Mouse (Mus musculus): Measurements from ENCODE around the gene Isyna1. TPM values are rescaled to one million over a fixed set of nuclear protein-coding genes. Genes with fewer than 3 reads are reported as not detected.

Gene Isyna1
- total RNA-seq, 1 experiment from 2014 or later: 16.3 TPM

DNA sequence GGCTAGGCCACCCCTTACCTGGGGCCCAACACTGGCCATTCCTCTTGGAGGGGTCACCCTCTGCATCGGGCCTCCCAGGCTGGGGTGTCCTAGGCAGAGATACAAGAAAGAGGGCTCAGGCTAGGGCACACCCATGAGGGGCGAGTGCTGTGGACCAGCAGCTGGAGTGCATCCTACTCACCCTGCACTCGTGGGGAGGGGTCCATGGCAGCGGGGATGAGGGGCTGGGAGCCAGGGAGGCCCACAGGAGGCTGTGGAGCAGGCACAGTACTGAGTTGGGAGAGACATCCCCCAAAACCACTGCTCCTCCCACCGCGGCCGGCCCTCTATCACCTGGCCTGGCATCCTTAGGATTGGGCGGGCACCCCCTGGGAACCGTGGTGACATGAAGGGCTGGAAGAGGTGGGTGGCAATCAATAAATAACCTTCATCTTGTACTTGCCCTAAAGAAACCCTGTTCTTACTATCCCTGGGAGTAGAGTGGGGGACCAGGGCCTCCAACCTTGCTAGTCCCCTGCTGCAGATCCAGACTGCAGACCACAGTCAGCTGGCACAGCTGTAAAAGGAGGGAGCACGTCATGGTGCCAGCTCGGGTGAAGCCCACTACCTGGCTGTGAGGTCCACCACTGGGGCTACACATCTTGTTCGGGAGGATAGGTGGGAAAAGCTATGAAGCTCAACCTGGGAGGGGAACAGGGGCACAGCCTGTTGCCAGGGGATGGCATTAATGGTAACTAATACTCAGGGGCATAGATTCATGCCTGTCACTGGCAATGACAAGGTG, 5.5 kb downstream of the Isyna1 start:
- ATAC-seq (replicated peaks; ENCODE audit: insufficient number of reproducible peaks, low FRiP score, low TSS enrichment, poor library complexity, severe bottlenecking): no peak

DNA sequence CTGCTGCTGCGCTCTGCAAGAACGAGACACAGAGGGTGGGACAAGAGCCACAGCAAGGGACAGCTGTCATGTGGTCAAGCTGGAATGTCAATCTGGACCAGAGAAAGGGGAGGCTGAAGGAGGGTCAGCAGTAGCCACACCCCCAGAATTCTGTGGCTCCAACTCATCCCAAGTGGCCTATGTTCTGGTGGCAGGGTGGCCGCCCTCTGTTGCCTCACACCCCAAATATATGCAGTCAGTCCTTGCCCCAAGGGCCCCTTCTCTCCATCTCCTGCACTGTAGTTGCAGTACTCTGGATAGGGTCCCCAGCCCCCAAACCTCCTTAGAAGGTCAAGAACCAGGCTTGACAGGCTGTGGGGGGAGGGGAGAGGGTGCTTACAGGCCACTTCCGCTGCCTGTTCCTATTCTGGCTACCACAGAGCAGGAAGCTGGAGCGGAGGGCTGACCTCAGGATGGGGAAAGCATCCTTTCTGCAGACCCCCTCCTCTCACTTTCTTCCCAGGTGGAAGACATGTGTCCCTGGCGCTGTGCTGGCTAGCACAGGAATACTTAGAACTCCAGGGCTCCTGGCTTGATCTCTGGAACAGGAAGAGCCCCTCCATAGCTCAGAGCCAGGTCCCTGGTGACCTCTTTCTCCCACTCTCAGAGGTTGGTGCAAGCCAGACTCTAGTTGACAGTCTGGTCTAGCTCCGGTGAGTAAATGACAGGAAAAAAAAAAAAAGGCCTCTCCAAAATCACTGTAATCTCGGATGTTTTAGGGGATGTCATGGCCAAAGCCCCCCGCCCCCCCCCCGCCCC, 6.5 kb downstream of the Isyna1 start:
- ATAC-seq (replicated peaks; ENCODE audit: insufficient number of reproducible peaks, low FRiP score, low TSS enrichment, poor library complexity, severe bottlenecking): no peak

DNA sequence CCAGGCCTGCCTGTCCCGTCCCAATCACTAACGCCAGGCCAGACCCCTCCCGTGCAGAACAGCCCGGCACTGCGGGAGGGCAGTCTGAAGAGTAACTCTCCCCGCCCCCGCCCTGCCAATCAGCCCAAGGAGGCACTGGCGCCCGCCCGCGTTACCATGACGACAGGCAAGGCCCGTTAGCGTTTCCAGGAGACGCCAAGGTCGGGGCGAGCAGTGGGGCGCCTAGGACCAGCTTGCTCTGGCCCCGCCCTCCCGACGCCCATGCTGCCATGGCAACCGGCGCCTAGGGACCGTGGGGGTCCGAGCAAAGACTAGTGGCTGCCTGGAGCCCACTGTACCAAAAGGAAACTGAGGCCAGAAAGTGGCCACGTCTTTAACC, 7.1 kb downstream of the Isyna1 start:
- peak; percentile 41; the same call in 1 of the 2 replicates for ATAC-seq (replicated peaks; ENCODE audit: insufficient number of reproducible peaks, low FRiP score, low TSS enrichment, poor library complexity, severe bottlenecking)

DNA sequence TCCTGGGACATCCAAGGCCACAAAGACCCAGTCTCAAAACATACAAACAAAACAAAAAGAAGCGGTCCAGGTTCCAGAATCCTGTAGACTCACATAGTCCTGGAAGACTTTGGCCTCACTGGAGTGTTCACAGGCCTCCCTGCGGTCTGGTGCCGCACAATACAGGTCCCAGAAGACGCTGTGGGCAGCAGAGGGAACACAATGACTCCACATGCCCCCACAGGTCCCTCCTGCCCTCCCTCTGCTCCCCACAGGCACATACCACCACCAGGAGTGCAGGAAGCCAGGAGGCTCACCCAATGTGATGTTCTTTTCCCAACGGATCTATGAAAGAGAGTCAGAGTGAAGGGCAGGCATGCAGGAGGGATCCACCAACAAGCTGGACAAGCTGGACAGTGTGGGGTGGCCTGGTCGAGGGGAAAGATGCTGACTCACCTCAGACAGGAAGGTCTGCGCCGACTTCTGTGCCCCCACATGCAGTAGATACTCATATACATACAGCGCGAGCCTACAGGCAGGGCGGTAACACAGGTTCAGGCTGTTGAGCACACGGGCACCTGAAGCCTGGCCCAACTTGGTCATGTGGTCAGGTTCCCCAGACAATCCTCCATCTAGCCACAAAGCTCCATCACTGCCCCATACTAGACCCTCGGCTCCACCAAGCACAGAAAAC, 8.1 kb downstream of the Isyna1 start:
- no peak for ATAC-seq (replicated peaks; ENCODE audit: insufficient number of reproducible peaks, low FRiP score, low TSS enrichment, poor library complexity, severe bottlenecking)

DNA sequence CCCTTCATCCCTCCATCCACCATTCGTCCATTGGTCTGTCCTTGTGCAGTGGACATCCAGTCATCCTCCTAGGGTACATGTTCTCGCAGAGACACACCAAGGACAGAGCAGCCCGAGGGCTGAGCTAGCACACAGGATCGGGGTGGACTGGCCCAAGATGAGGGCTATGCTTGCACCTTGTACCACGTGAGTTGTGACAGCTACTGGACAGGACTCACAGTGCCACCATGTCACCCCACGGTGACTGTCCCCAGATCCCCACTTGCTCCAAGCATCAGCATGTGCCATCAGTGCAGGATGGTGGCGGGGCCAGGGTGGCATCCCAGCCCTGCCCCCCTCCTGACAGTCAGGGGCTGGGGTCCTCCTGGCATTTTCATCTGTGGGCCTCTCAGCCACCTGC, 10.4 kb downstream of the Isyna1 start:
- no peak for ATAC-seq (replicated peaks; ENCODE audit: insufficient number of reproducible peaks, low FRiP score, low TSS enrichment, poor library complexity, severe bottlenecking)

DNA sequence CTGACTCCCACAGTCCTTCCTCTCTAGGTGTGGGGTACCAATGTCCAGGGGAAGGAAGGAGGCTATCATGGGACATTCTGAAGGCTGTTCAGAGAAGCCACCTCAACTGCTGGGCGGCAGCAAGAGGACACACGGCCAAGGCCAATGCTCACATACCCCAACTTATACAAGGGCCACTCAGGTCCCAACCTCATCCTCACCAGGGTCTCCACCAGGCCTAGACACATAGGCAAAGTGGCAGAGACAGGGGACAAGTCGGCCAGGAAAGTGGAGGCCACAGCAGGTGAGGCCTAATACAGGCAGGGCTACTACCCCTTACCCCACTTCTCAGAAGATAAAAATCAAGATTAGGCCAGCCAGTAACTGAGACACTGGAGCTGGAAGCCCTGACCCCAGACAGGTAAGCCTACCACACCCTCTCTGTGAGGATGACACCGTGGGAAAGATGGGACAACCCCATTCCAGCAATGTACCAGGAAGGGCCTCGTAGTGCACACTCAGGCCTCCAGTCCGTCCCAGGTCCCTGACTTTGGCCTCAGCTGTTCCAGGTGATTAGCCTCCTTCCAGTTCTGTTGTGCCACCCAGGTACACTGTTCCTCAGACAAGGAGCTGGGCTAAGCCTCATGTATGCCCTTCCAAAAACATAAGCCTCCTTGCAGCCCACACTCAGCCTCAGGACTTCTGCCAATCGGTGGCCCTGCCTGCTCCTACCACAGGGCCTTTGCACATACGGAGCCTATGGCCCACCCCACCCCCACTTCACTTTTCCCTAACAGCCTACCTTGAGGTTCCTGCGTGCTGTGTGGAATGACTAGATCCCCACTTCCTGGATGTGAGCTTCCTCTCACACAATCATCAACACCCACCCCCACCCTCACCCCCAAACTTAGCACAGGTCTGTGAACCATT, 12.0 kb downstream of the Isyna1 start:
- no peak for ATAC-seq (replicated peaks; ENCODE audit: insufficient number of reproducible peaks, low FRiP score, low TSS enrichment, poor library complexity, severe bottlenecking)

DNA sequence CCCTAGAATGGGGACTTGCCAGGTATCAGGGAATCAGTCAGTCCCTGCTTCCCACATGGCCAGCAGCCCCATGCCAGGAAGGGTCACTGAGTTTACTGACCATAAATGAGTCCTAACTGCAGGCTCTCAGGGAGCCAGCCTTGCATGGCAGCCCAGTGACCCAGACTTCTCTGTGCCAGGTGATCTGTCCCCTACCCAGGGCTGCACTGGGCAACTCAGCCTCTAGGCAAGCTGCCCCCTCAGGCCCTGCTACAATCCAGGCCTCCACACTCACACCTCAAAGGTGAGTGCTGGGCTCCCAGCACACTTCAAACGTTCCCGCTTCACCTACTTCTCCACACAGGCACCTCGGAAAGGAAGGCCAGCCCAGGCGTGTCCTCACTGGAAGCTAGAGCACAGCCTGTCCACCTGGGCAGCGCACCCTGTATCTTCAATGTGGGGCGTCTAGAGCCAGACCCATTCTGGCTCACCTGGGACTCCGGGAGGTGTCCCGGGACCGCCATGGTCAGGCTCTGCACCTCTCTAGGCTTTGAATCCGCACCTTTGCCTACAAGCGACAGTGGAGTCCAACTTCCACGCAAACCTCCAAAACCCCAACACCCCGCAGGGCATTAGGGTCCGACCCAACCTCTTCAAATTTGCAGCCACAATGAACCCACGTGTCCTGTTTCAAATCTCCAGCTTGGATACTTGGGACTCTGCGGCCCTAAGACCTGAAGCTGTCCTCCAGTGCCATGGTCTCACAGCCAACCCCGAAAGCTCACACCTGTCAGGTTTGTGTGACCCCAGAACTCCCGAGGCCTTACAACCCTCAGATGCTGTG, 12.8 kb downstream of the Isyna1 start:
- no peak for ATAC-seq (replicated peaks; ENCODE audit: insufficient number of reproducible peaks, low FRiP score, low TSS enrichment, poor library complexity, severe bottlenecking)

DNA sequence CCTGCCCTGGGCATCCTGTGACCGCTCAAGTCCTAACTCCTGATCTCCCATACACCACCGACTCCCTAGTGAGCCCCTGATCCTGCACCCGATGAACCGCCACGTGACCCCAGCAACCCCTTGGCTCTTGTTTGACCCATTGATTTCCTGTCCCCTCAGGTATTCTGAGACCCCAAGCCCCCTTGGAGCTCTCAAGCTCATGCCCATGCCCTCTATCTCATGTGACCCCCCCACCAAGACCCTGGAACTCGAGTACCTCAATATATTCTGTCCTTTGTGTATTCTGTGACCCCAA, 13.4 kb downstream of the Isyna1 start:
- no peak for ATAC-seq (replicated peaks; ENCODE audit: insufficient number of reproducible peaks, low FRiP score, low TSS enrichment, poor library complexity, severe bottlenecking)

DNA sequence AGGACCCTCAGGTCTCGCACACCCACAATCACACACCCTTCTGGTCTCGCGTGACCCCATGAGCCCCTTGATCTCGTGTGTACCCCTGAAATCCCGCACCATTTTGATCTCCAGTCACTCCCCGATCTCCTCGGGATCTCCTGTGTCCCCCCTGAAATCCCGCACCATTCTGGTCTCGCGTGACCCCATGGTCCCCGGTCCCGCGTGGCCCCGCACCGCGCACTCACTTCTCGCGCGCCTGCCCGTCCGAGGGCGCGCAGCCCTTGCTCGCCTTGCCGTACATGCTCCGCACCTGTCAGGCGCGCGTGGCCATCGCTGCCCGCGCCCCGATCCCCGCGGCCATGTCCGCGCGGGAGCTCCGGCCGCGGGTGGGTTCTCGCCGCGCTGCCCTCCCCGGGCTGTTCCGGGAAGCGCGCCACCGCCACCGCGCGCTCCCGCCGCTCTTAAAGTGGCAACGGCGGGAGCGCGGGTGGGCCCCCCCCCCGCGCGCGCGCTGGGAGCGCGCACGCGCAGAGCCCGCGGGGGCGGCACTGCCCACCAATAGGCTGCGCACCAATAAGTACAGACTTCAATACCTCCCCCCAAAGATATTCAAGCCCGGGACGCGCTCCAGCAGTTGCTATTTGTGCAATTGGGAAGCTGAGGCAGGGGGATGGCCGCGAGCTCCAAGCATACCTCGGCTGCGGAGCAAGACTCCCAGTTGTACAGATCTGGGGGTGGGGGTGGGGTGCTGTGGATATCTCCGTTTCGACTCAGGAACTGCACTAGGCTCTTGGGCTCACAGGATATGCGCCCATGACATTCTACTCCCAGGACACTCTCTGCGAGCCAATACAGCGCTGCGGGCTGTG, 13.9 kb downstream of the Isyna1 start:
- no peak for ATAC-seq (replicated peaks; ENCODE audit: insufficient number of reproducible peaks, low FRiP score, low TSS enrichment, poor library complexity, severe bottlenecking)

DNA sequence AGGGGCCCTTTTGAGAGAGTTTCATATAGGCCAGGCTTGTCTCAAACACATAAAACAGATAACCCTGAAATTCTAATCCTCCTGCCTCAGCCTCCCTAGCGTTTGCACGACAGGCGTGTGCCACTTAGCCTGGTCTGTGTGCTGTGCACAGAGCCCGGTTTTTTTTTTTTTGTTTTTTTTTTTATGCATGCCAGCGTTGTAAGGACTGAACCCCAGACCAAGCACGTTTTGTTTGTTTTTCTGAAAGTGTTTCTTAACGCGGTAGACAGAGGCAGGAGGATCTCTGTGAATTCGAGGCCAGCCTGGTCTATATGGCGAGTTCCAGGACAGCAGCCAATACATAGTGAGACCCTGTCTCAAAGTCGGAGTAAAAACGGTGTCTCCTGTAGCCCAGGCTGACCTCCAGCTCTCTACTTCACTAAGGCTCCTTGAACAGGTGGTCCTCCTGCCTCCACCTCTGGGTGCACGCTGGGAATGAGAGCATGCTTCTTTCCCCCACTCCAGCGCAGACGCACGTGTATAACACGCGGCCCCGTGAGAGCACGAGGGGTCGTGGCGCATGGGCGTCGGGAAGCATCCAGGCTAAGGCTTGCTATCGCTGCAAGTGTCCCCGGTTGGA, 14.7 kb downstream of the Isyna1 start, which contains the start of gene Ssbp4:
Gene Ssbp4 (minus strand): TSS at position 124 of the 619 bp plus-strand sequence.
- ATAC-seq (replicated peaks; ENCODE audit: insufficient number of reproducible peaks, low FRiP score, low TSS enrichment, poor library complexity, severe bottlenecking): no peak

DNA sequence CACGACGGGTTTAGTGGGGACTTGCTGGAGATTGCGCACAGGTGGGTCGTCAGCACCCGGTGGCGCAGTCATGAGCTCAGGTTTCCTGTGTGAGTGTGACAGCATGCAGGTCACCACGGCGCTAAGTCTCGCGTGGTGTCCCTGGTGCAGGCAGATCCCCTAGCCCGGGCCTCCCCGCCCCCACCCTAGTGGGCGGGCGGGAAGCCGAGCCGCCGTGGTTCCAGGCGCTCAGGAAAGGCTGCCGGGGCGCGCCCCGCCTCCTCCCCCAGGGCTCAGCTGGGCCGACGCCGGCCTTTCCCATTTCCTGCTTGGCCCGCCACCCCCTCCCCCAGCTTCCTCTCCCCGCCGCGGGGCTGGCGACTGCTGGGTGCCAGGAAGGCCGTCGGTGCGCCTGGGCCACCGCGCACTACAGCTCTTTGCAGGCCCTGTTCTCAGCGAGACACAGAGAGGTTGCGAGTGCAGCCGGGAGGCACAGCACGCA, 15.2 kb downstream of the Isyna1 start:
- peak; percentile 11; the same call in 1 of the 2 replicates for ATAC-seq (replicated peaks; ENCODE audit: insufficient number of reproducible peaks, low FRiP score, low TSS enrichment, poor library complexity, severe bottlenecking)

DNA sequence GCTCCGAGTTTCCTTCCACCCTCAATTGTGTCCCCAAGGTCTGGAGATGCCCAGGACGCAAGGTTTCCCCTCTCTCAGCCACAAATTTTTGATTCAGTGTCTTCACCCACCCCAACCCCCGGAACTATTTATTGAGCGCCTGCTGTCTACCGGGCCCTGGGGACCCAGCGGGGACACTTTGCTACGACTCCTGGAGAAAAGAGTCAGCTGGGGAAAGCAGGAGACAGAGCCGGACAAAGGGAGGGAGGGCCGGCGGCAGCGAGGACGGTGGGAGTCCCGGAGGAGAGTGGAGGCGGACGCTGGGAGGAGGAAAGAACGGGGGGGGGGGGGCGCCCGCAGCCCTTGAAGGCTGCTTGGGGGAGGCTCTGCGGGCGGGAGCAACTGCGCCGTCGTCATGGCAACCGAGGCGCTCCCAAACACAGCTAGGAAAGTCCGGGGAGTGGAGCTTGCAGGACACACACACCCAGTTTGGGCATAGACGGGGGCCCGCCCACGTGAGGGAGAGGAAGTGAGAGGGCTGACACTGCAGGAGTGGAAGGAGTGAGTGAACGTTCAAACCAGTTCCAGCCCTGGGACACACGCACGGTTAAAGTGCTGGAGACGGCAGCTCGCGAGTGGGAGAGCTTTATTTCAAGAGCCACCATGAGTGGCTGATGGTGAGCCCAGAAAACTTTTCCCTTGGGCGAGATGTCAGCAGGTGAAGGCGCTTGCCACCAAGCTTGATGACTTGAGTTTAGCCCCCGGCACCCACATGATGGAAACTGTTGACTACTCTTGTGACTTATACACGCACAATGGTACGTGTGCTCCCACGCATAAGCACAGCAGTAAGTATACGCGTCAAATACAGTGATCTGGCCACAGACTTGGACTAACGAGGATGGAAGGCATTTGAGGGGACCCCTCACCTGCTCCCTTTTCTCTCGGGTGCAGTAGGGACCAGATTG, 15.9 kb downstream of the Isyna1 start:
- peak; percentile 71 for ATAC-seq (replicated peaks; ENCODE audit: insufficient number of reproducible peaks, low FRiP score, low TSS enrichment, poor library complexity, severe bottlenecking)

DNA sequence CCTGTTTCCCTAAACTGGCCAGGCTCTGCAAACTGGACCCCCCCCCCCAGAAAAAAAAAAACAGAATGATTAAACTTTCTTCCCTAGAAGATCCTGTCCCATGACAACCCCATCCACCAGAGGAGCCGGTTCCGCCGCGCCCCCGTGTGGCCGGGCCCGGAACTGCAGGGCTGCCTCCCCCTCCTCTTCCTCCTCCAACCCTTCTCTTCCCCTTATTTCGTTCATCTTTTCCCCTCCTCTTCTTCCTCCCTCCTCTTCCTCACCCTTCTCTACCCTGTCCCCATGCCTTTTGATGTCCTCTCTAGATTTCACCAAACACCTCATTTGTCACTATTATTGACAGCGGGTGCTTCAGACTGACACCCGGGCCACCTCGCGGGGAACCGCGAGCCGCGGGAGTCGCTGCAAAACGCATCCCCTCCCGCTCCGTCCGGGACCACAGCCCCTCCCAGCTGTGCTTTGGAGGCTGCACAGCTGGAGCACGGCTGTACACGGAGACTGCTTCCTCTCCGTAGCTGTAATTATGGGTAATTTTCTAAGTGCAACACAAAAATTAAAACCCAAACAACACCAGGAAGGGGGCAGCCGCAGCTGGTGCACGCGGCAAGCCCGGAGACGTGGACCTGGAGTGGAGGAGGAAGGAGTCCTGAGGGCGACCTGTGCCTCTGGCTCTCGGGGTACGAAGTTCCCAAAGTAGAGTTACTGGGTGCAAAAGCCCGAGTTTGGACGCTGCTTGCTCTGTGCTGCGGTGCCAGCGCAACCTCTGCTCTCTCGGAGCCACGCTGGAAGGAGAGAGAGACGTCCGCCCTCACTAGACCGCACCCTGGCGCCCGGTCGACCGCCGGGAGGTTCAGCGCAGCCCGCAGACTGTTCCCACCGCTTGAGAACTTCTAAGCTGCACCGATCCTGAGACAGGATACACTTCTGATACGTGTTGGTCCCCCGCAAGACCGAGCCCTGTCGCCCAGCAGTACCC, 16.9 kb downstream of the Isyna1 start:
- no peak for ATAC-seq (replicated peaks; ENCODE audit: insufficient number of reproducible peaks, low FRiP score, low TSS enrichment, poor library complexity, severe bottlenecking)

DNA sequence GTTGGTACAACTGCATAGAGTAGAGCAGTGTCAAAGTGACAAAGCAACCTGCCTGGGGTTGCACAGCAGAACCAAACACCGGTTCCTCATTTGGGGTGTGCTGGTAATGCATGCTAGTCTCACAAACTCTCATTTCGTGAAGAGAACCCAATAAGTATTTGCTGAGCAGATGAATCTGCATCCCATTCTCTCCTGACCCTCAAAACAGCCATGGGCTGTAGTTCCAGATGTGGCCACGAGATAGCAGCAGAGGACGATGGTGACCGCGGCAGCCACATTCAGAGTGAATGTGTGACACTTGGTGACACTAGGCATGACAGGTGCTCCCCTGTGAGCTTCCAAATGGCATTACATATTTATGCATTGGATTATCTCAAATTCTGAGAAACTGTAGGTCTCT, 17.7 kb downstream of the Isyna1 start:
- ATAC-seq (replicated peaks; ENCODE audit: insufficient number of reproducible peaks, low FRiP score, low TSS enrichment, poor library complexity, severe bottlenecking): peak; percentile 36
